20 mouse cellular contexts compared by ENCODE assay signal in the genomic region with DNA sequence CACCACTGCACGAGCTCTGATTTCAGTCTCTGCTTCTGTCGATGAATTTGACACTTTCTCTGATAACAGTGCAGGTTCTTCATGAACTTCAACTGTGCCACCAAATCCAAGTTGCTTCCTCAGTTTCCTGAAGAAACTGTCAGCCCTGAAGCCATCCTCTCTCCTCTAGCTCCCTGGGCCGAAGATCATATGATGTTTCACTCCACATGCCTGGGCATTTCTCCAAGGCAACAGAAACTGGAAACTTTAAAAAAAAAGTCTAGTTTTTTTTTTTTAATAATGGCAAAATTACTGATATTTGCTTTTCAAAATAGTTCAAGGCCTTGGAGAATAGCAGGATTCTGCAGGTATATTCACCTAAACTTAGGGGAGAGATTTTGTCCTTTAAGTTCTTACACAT.
"Had no signal": no experiment of that assay in that cellular context is flagged by ENCODE, and none has a peak within 500 bp of the region (broad histone marks: within the 10 kb centered on the region; RNA-seq: fewer than 3 reads in every experiment).

No protein-coding gene starts in this region.

- H3K4me2 ChIP-seq: lung, embryonic 14.5 days; midbrain, embryonic 12.5 days; neural tube, embryonic 13.5 days; neural tube, embryonic 15.5 days had no signal

- H3K27me3 ChIP-seq: midbrain, embryonic 12.5 days; neural tube, embryonic 13.5 days; neural tube, embryonic 15.5 days had no signal

- DNase-seq: lung, adult 18-20 months; lung, embryonic 14.5 days; lung, postnatal 14 days; lung, postnatal 4 days; midbrain, embryonic 14.5 days; retina, postnatal 1 day; right cerebral cortex, adult 18-20 months; right cerebral cortex, postnatal 25 days; right cerebral cortex, postnatal 4 days; spleen, adult 18-20 months; thymus, adult 18-20 months; thymus, postnatal 14 days; thymus, postnatal 4 days had no signal

- H3K9ac ChIP-seq: liver, embryonic 14.5 days; lung, embryonic 14.5 days; midbrain, embryonic 12.5 days; neural tube, embryonic 13.5 days; neural tube, embryonic 15.5 days had no signal

- H3K36me3 ChIP-seq: midbrain, embryonic 10.5 days; midbrain, embryonic 12.5 days; neural tube, embryonic 13.5 days; neural tube, embryonic 15.5 days had no signal

- H3K27ac ChIP-seq: liver, embryonic 14.5 days; midbrain, embryonic 10.5 days; midbrain, embryonic 12.5 days; neural tube, embryonic 13.5 days; neural tube, embryonic 15.5 days had no signal

- H3K9me3 ChIP-seq: midbrain, embryonic 10.5 days; midbrain, embryonic 12.5 days; neural tube, embryonic 13.5 days; neural tube, embryonic 15.5 days had no signal

- ATAC-seq: midbrain, embryonic 16.5 days had no signal

- H3K4me1 ChIP-seq: midbrain, embryonic 12.5 days; neural tube, embryonic 13.5 days; neural tube, embryonic 15.5 days had no signal

- H3K4me3 ChIP-seq: midbrain, embryonic 10.5 days; midbrain, embryonic 12.5 days; myocyte; neural tube, embryonic 13.5 days; neural tube, embryonic 15.5 days had no signal
